Mouse (Mus musculus): ENCODE data around the gene Snx18. TPM values are rescaled to one million over a fixed set of nuclear protein-coding genes. Genes with fewer than 3 reads are reported as not detected.

The Snx18 gene
- polyA plus RNA-seq, 1 experiment from 2014 or later = 18.1 TPM

GRCm38 (mm10) chr13:113572046-113572686, 46.2 kb downstream of the Snx18 start:
- H3K9ac ChIP-seq (replicated peaks; ENCODE audit: low read depth) = no peak overlapping the region
- H3K4me1 ChIP-seq (ENCODE audit: insufficient read depth, low read depth, low read length) = no peaks in the 10 kb centered on the region
- H3K4me2 ChIP-seq (replicated peaks; ENCODE audit: low read depth, low read length) = no peak overlapping the region
- DNase-seq (ENCODE audit: low spot score) (peak; percentile 25), ATAC-seq (no peak)
- H3K9me3 ChIP-seq (ENCODE audit: low read length) = no peaks in the 10 kb centered on the region
- no peak overlapping the region for H3K27ac ChIP-seq (ENCODE audit: low read length)
- WGBS = 86% methylated on average over 9 of the region's 9 CpGs
- no peaks in the 10 kb centered on the region for H3K27me3 ChIP-seq (replicated peaks; ENCODE audit: insufficient read depth, low read length)
- TF ChIP-seq CTCF (IDR thresholded peaks at IDR 0.05) (no peak), EP300 (IDR thresholded peaks at IDR 0.05) (no peak)
- no peaks in the 10 kb centered on the region for H3K36me3 ChIP-seq (ENCODE audit: insufficient read depth, low read length)
- H3K4me3 ChIP-seq (ENCODE audit: low read depth, low read length) = no peak overlapping the region

GRCm38 (mm10) chr13:113569526-113569925, 48.8 kb downstream of the Snx18 start:
- Histone ChIP-seq H3K36me3 (ENCODE audit: insufficient read depth, low read length) (no peaks in the 10 kb centered on the region), H3K4me3 (ENCODE audit: low read depth, low read length) (no peak overlapping the region), H3K27me3 (replicated peaks; ENCODE audit: insufficient read depth, low read length) (no peaks in the 10 kb centered on the region), H3K4me2 (replicated peaks; ENCODE audit: low read depth, low read length) (no peak overlapping the region), H3K9ac (replicated peaks; ENCODE audit: low read depth) (no peak overlapping the region), H3K4me1 (ENCODE audit: insufficient read depth, low read depth, low read length) (no peaks in the 10 kb centered on the region), H3K9me3 (ENCODE audit: low read length) (no peaks in the 10 kb centered on the region), H3K27ac (ENCODE audit: low read length) (no peak overlapping the region)
- DNase-seq (ENCODE audit: low spot score) = no peak
- TF ChIP-seq CTCF (IDR thresholded peaks at IDR 0.05) (no peak), EP300 (IDR thresholded peaks at IDR 0.05) (no peak)
- ATAC-seq = no peak
- WGBS = 32% methylated on average over 2 of the region's 2 CpGs

- no peak overlapping the region for H3K27ac ChIP-seq (ENCODE audit: low read length)
- no peak overlapping the region for H3K9ac ChIP-seq (replicated peaks; ENCODE audit: low read depth)
- H3K27me3 ChIP-seq (replicated peaks; ENCODE audit: insufficient read depth, low read length) = no peaks in the 10 kb centered on the region
- ATAC-seq (no peak), DNase-seq (ENCODE audit: low spot score) (no peak)
- no peak overlapping the region for H3K4me3 ChIP-seq (ENCODE audit: low read depth, low read length)
- 83% methylated on average over 5 of the region's 5 CpGs for WGBS
- no peaks in the 10 kb centered on the region for H3K9me3 ChIP-seq (ENCODE audit: low read length)
- no peak for TF ChIP-seq EP300 (IDR thresholded peaks at IDR 0.05)
- no peak for TF ChIP-seq CTCF (IDR thresholded peaks at IDR 0.05)
- H3K4me2 ChIP-seq (replicated peaks; ENCODE audit: low read depth, low read length) = no peak overlapping the region
- H3K4me1 ChIP-seq (ENCODE audit: insufficient read depth, low read depth, low read length) = no peaks in the 10 kb centered on the region
- no peaks in the 10 kb centered on the region for H3K36me3 ChIP-seq (ENCODE audit: insufficient read depth, low read length)
These were observed 51.4 kb downstream of the Snx18 start for GRCm38 (mm10) chr13:113566951-113567350.

- no peaks in the 10 kb centered on the region for H3K27me3 ChIP-seq (replicated peaks; ENCODE audit: insufficient read depth, low read length)
- H3K9ac ChIP-seq (replicated peaks; ENCODE audit: low read depth) = no peak overlapping the region
- no peak overlapping the region for H3K4me3 ChIP-seq (ENCODE audit: low read depth, low read length)
- no peaks in the 10 kb centered on the region for H3K9me3 ChIP-seq (ENCODE audit: low read length)
- TF ChIP-seq EP300 (IDR thresholded peaks at IDR 0.05) (no peak), CTCF (IDR thresholded peaks at IDR 0.05) (no peak)
- ATAC-seq (no peak), DNase-seq (ENCODE audit: low spot score) (no peak)
- no peaks in the 10 kb centered on the region for H3K36me3 ChIP-seq (ENCODE audit: insufficient read depth, low read length)
- 84% methylated on average over 7 of the region's 7 CpGs for whole genome bisulfite sequencing
- H3K4me1 ChIP-seq (ENCODE audit: insufficient read depth, low read depth, low read length) = no peaks in the 10 kb centered on the region
- no peak overlapping the region for H3K4me2 ChIP-seq (replicated peaks; ENCODE audit: low read depth, low read length)
- H3K27ac ChIP-seq (ENCODE audit: low read length) = no peak overlapping the region
These were observed 52.0 kb downstream of the Snx18 start for GRCm38 (mm10) chr13:113566411-113566810.

- Histone ChIP-seq H3K4me1 (ENCODE audit: insufficient read depth, low read depth, low read length) (no peaks in the 10 kb centered on the region), H3K4me2 (replicated peaks; ENCODE audit: low read depth, low read length) (no peak overlapping the region), H3K27ac (ENCODE audit: low read length) (no peak overlapping the region), H3K27me3 (replicated peaks; ENCODE audit: insufficient read depth, low read length) (no peaks in the 10 kb centered on the region), H3K4me3 (ENCODE audit: low read depth, low read length) (no peak overlapping the region), H3K9me3 (ENCODE audit: low read length) (no peaks in the 10 kb centered on the region), H3K36me3 (ENCODE audit: insufficient read depth, low read length) (no peaks in the 10 kb centered on the region), H3K9ac (replicated peaks; ENCODE audit: low read depth) (no peak overlapping the region)
- 73% methylated on average over 9 of the region's 9 CpGs for WGBS
- ATAC-seq (no peak), DNase-seq (ENCODE audit: low spot score) (no peak)
- no peak for TF ChIP-seq CTCF (IDR thresholded peaks at IDR 0.05)
These were observed 58.7 kb downstream of the Snx18 start for GRCm38 (mm10) chr13:113559646-113560045.

- DNase-seq (ENCODE audit: low spot score) (no peak), ATAC-seq (no peak)
- Histone ChIP-seq H3K36me3 (ENCODE audit: insufficient read depth, low read length) (no peaks in the 10 kb centered on the region), H3K4me2 (replicated peaks; ENCODE audit: low read depth, low read length) (no peak overlapping the region), H3K27ac (ENCODE audit: low read length) (no peak overlapping the region), H3K4me3 (ENCODE audit: low read depth, low read length) (no peak overlapping the region), H3K4me1 (ENCODE audit: insufficient read depth, low read depth, low read length) (no peaks in the 10 kb centered on the region), H3K27me3 (replicated peaks; ENCODE audit: insufficient read depth, low read length) (no peaks in the 10 kb centered on the region), H3K9me3 (ENCODE audit: low read length) (no peaks in the 10 kb centered on the region), H3K9ac (replicated peaks; ENCODE audit: low read depth) (no peak overlapping the region)
- TF ChIP-seq EP300 (IDR thresholded peaks at IDR 0.05) (no peak), CTCF (IDR thresholded peaks at IDR 0.05) (no peak)
These were observed 61.8 kb downstream of the Snx18 start for GRCm38 (mm10) chr13:113556538-113556937.

- H3K9me3 ChIP-seq (ENCODE audit: low read length) = no peaks in the 10 kb centered on the region
- H3K27me3 ChIP-seq (replicated peaks; ENCODE audit: insufficient read depth, low read length) = no peaks in the 10 kb centered on the region
- ATAC-seq (peak; percentile 63), DNase-seq (ENCODE audit: low spot score) (peak; percentile 58)
- WGBS = 44% methylated on average over 2 of the region's 2 CpGs
- no peak overlapping the region for H3K4me3 ChIP-seq (ENCODE audit: low read depth, low read length)
- TF ChIP-seq CTCF (IDR thresholded peaks at IDR 0.05) (no peak), EP300 (IDR thresholded peaks at IDR 0.05) (no peak)
- H3K27ac ChIP-seq (ENCODE audit: low read length) = no peak overlapping the region
- H3K36me3 ChIP-seq (ENCODE audit: insufficient read depth, low read length) = no peaks in the 10 kb centered on the region
- no peaks in the 10 kb centered on the region for H3K4me1 ChIP-seq (ENCODE audit: insufficient read depth, low read depth, low read length)
- no peak overlapping the region for H3K4me2 ChIP-seq (replicated peaks; ENCODE audit: low read depth, low read length)
- H3K9ac ChIP-seq (replicated peaks; ENCODE audit: low read depth) = no peak overlapping the region
These were observed 63.1 kb downstream of the Snx18 start for GRCm38 (mm10) chr13:113555226-113555625.
